Mouse (Mus musculus): ENCODE measurements at regions not wholly inside any gene's neighbourhood (a gene's known extent, or its start where the extent isn't known, plus 50 kb on each side); places are given as distances from the start of the nearest gene placed in this dataset.
"Not testable (repeated sequence)": the region's sequence is repeated elsewhere in the genome, so short reads cannot be mapped to it uniquely, and the experiment has no call there.

DNA sequence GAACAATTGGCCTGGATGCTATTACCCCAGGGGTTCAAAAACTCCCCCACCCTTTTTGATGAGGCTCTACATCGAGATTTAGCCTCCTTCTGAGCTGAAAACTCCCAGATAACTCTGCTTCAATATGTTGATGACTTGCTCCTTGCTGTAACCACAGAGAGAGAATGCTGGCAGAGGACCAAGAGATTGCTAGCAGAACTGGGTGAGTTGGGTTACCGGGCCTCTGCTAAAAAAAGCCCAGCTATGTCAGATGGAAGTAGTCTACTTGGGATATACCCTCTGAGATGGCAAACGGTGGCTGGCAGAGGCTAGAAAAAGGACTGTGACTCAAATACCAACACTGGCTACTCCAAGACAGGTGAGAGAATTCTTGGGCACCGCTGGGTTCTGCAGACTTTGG lies 63.9 kb upstream of the Gm906 start:
- DNase-seq; intact Hi-C loops (cut with DNase I; ENCODE audit: low total_unique reads): not testable (repeated sequence)

DNA sequence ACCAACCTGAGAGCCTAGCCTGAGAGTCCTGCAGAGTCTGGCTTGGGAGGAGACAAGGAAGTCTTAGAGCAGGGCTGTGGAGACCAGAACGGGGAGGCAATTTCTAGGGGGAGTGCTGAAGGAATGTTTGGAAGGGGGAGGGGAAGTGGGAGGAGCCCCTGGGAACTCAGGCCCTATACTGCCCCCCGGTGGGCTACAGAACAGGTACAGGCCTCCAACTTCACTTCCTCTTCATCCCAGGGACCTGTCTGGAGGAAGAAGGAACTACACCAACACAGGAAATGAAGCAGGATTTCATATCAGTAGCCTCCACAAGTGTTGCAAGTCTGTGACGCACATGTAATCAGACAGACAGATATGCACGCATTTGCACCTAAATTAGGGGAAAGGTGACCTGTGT lies 72.4 kb upstream of the Gm906 start:
- DNase-seq, result no peak
- intact Hi-C loops (cut with DNase I; ENCODE audit: low total_unique reads), result no loop called here

DNA sequence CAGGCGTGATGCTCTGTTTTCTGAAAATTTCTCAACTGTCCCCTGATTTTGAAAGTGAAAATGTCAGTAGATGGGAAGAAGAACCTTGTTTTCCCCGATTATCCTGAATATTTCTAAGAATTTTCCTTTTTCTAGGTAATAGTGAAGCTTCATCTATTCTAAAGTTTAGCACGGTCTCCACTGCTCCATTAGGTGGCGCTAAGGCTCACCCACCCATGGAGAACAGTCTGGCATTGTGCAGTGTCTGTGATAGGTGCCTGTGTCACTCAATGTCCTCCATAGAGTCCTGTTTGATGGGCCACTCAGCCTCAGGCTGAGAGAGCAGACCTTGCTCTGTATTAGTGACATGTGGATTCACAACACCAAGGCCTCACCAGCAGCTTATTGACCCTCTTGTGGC lies 78.5 kb upstream of the Gm906 start:
- intact Hi-C loops (cut with DNase I; ENCODE audit: low total_unique reads), result no loop called here
- DNase-seq, result no peak

DNA sequence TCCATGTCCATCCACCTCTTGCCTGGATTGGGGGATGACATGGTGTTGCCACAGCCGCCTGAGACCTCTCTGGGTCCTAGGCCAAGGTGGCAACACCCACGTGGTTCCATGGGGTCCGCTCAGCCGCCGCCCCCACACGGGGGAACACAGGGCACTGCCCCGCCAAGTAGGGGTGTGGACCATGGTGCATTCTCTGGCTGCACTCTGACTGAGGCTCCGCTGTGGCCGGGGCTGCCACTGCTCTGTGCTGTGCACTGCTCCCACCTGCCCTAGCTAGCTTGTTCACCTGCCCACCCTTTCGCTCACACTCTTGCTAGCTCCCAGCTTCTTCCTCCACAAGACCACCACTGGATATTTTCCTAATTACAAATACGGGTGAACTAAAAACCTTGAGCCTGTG lies 73.5 kb upstream of the Fbxw17 start:
- DNase-seq, result peak; percentile 5
- intact Hi-C loops (cut with DNase I; ENCODE audit: low total_unique reads), result no loop called here

DNA sequence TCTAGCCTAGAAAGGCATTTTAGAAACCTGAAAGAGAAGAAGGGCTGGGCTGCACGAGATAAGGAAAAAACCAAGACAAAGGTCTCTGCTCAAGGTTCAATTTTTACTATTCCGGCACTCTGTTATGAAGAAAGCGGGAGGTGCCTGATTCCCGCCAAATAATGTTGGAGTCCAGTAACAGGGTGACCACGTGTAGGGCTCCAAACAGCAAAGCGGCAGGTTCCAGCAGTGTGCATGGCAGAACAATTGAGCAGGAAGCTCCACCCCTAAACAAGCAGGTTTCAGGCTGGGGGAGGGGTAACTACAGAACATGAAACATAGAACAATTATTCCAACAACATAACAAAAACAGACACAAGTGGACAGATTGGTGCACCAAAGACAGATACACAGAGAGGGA lies 65.7 kb upstream of the Fbxw17 start:
- no peak for DNase-seq
- intact Hi-C loops (cut with DNase I; ENCODE audit: low total_unique reads), result no loop called here

DNA sequence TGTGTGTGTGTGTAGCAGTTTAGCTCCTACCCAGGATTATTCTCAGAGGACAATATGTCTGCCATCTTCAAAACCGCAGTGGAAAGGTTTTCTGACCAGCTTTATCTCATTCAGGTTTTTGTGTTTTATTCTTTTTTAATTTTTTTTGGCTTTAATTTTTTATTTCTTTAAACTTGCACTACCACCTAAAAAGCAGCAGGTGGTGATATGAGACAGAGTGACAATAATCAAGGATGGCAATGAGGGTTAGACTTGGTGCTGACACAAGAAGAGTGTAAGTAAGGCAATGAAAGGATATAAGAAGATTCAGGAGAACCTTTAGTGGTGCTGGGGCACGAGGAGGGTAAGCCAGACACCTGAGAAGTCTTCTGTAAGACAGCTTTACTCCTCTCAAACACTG lies 62.4 kb upstream of the Fbxw17 start:
- no peak for DNase-seq
- intact Hi-C loops (cut with DNase I; ENCODE audit: low total_unique reads), result no loop called here

DNA sequence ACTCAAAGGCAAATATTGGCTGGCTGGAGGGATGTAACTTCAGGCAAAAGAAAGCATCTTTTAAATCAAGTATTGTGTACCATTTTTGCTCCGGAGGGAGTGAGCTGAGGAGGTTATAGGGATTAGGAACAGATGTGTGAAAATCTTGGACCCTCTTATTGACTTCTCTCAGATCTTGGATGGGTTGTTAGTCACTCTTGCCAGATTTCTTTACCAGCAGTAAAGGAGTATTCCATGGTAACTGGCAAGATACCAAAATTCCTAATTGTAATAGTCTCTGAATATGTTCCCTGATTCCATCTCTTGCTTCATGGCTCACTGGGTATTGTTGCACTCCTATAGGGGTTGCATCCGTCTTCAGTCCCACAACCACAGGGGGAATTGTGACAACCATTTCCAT lies 58.1 kb upstream of the Fbxw17 start:
- no peak for DNase-seq
- intact Hi-C loops (cut with DNase I; ENCODE audit: low total_unique reads), result no loop called here
